13 mouse cellular contexts compared by ENCODE assay signal in genomic region chr3:132651776-132652175, GRCm38 (mm10). TPM values are rescaled to one million over a fixed set of nuclear protein-coding genes. Genes with fewer than 3 reads are reported as not detected.
DNase-seq lines count a peak whose midpoint lies in the region; ATAC-seq and TF ChIP-seq lines count a peak whose summit lies in the region.
"Had no signal": no experiment of that assay in that cellular context is flagged by ENCODE, and none has a peak within 500 bp of the region (broad histone marks: within the 10 kb centered on the region; RNA-seq: fewer than 3 reads in every experiment).

No protein-coding gene starts in this region.

- no peaks in the 10 kb centered on the region for H3K4me1 ChIP-seq in heart, adult 2 months (ENCODE audit: control insufficient read depth, insufficient read depth, low read length)
- no peaks in the 10 kb centered on the region for H3K4me1 ChIP-seq in heart, embryonic 12.5 days (replicated peaks)
- H3K4me1 ChIP-seq in lung, postnatal 0 days (ENCODE audit: insufficient read depth, low read depth, low read length), result no peaks in the 10 kb centered on the region
- H3K4me1 ChIP-seq: liver, embryonic 12.5 days had no signal

- ATAC-seq in heart, embryonic 12.5 days (ENCODE audit: insufficient number of reproducible peaks, low FRiP score), result no peak
- peak; percentile 79 for ATAC-seq in lung, postnatal 0 days
- ATAC-seq in inflammation-experienced regulatory T-cells, adult 6 months, result no peak
- ATAC-seq: liver, embryonic 12.5 days had no signal

- no peaks in the 10 kb centered on the region for H3K36me3 ChIP-seq in heart, adult 2 months (ENCODE audit: control insufficient read depth, insufficient read depth, low read length)
- peaks cover 5% of the 10 kb centered on the region; the same call in 1 of the 2 replicates for H3K36me3 ChIP-seq in heart, embryonic 12.5 days
- no peaks in the 10 kb centered on the region for H3K36me3 ChIP-seq in lung, postnatal 0 days (ENCODE audit: insufficient read depth, low read length)
- H3K36me3 ChIP-seq: liver, embryonic 12.5 days had no signal

- DNase-seq in heart, adult 2 months, result peak; percentile 42 to 45
- DNase-seq in NIH3T3 (ENCODE audit: low read depth), result peak; percentile 94
- peak; percentile 16 for DNase-seq in gastrocnemius, postnatal 10 days
- DNase-seq in lung, postnatal 0 days (ENCODE audit: low spot score), result peak; percentile 87
- no peak for DNase-seq in testis, postnatal 14 days (ENCODE audit: low spot score)
- DNase-seq in testis, postnatal 10 days (ENCODE audit: low spot score), result no peak
- DNase-seq: thymus, postnatal 14 days had no signal

- TF ChIP-seq CTCF in heart, adult 2 months (IDR thresholded peaks at IDR 0.05), result no peak
- no peak for TF ChIP-seq CTCF in lung, postnatal 0 days (IDR thresholded peaks at IDR 0.05)

- no peak overlapping the region for H3K27ac ChIP-seq in heart, adult 2 months
- no peak overlapping the region for H3K27ac ChIP-seq in heart, embryonic 12.5 days (ENCODE audit: poor library complexity, severe bottlenecking)
- no peak overlapping the region for H3K27ac ChIP-seq in lung, postnatal 0 days (ENCODE audit: low read length)
- H3K27ac ChIP-seq: liver, embryonic 12.5 days had no signal

- no peaks in the 10 kb centered on the region for H3K27me3 ChIP-seq in heart, adult 2 months (ENCODE audit: control insufficient read depth, insufficient read depth, low read length)
- no peaks in the 10 kb centered on the region for H3K27me3 ChIP-seq in heart, embryonic 12.5 days (replicated peaks)
- H3K27me3 ChIP-seq in lung, postnatal 0 days (replicated peaks; ENCODE audit: insufficient read depth, low read length), result no peaks in the 10 kb centered on the region
- H3K27me3 ChIP-seq: liver, embryonic 12.5 days had no signal

- no peaks in the 10 kb centered on the region for H3K9me3 ChIP-seq in heart, embryonic 12.5 days (replicated peaks)
- H3K9me3 ChIP-seq in lung, postnatal 0 days (ENCODE audit: low read length), result no peaks in the 10 kb centered on the region

- H3K4me3 ChIP-seq in heart, adult 2 months, result no peak overlapping the region
- no peak overlapping the region for H3K4me3 ChIP-seq in heart, embryonic 12.5 days
- no peak overlapping the region for H3K4me3 ChIP-seq in lung, postnatal 0 days (ENCODE audit: low read depth, low read length)
- H3K4me3 ChIP-seq: liver, embryonic 12.5 days had no signal

- no peak for TF ChIP-seq POLR2A in heart, adult 2 months (IDR thresholded peaks at IDR 0.05; ENCODE audit: insufficient read depth, low read depth, low read length)

- H3K4me2 ChIP-seq in heart, embryonic 12.5 days, result no peak overlapping the region
- H3K4me2 ChIP-seq in lung, postnatal 0 days (replicated peaks; ENCODE audit: low read depth, low read length), result no peak overlapping the region
- H3K4me2 ChIP-seq: liver, embryonic 12.5 days had no signal

- 65% methylated on average over 3 of the region's 3 CpGs for WGBS in heart, adult 2 months
- WGBS in heart, embryonic 12.5 days, result 73% methylated on average over 3 of the region's 3 CpGs
- 20% methylated on average over 3 of the region's 3 CpGs for WGBS in lung, postnatal 0 days

- no peaks in the 10 kb centered on the region for H3K79me2 ChIP-seq in heart, adult 2 months (replicated peaks; ENCODE audit: control insufficient read depth, insufficient read depth, low read length)

- H3K9ac ChIP-seq in heart, adult 2 months (ENCODE audit: low read depth, low read length), result no peak overlapping the region
- no peak overlapping the region for H3K9ac ChIP-seq in heart, embryonic 12.5 days
- H3K9ac ChIP-seq in lung, postnatal 0 days (replicated peaks; ENCODE audit: low read depth), result no peak overlapping the region
- H3K9ac ChIP-seq: liver, embryonic 12.5 days had no signal

- intact Hi-C loops in heart, adult 2 months (cut with DNase I), result no loop called here

- no peak for TF ChIP-seq EP300 in heart, adult 2 months (IDR thresholded peaks at IDR 0.05; ENCODE audit: insufficient read depth, low read depth, low read length)
- no peak for TF ChIP-seq EP300 in lung, postnatal 0 days (IDR thresholded peaks at IDR 0.05)

RNA-seq across cellular contexts. Expression of gene Gimd1, which starts 22.2 kb away (rescaled TPM):
- not detected for total RNA-seq in heart, adult 2 months (2021)
- polyA plus RNA-seq in heart, adult 2 months (2012; rRNA removed), result not detected in 2 replicates
- polyA plus RNA-seq in heart, embryonic 12.5 days (2016; fragmentation: Nextera tagmentation; extraction: Ambion mirVana), result 0.43 TPM in 1 of 2 replicates, not detected in the other
- not detected for total RNA-seq in gastrocnemius, postnatal 10 days (2021)
- not detected in 2 replicates for polyA plus RNA-seq in lung, postnatal 0 days (2015; fragmentation: Nextera tagmentation; extraction: Ambion mirVana)
- not detected for polyA plus RNA-seq in inflammation-experienced regulatory T-cells, adult 6 months (2017; shearing (Covaris generic))
- total RNA-seq: layer of hippocampus, postnatal 10 days had no signal
- polyA plus RNA-seq: cortical plate, adult 2 months; frontal cortex, adult 2 months had no signal

RNA-seq across cellular contexts. Expression of gene Tbck, which starts 32.2 kb away (rescaled TPM):
- total RNA-seq in heart, adult 2 months (2021), result 10 to 100 TPM; 13.4 to 14.0 TPM
- 3.7 and 6.7 TPM in 2 replicates for polyA plus RNA-seq in heart, adult 2 months (2012; rRNA removed)
- 14.2 and 15.0 TPM in 2 replicates for polyA plus RNA-seq in heart, embryonic 12.5 days (2016; fragmentation: Nextera tagmentation; extraction: Ambion mirVana)
- total RNA-seq in gastrocnemius, postnatal 10 days (2021), result 10 to 100 TPM; 11.0 to 11.1 TPM
- polyA plus RNA-seq in lung, postnatal 0 days (2015; fragmentation: Nextera tagmentation; extraction: Ambion mirVana), result 11.3 and 13.9 TPM in 2 replicates
- polyA plus RNA-seq in inflammation-experienced regulatory T-cells, adult 6 months (2017; shearing (Covaris generic)), result 10 to 100 TPM; 31.6 to 38.3 (median 34.3) TPM

RNA-seq across cellular contexts. Expression of gene Aimp1, which starts 32.4 kb away (rescaled TPM):
- total RNA-seq in heart, adult 2 months (2021), result 10 to 100 TPM; 45.7 to 57.7 TPM
- 18.8 and 27.3 TPM in 2 replicates for polyA plus RNA-seq in heart, adult 2 months (2012; rRNA removed)
- polyA plus RNA-seq in heart, embryonic 12.5 days (2016; fragmentation: Nextera tagmentation; extraction: Ambion mirVana), result 52.3 and 56.3 TPM in 2 replicates
- 10 to 100 TPM; 61.2 to 69.8 TPM for total RNA-seq in gastrocnemius, postnatal 10 days (2021)
- 48.9 and 50.1 TPM in 2 replicates for polyA plus RNA-seq in lung, postnatal 0 days (2015; fragmentation: Nextera tagmentation; extraction: Ambion mirVana)
- polyA plus RNA-seq in inflammation-experienced regulatory T-cells, adult 6 months (2017; shearing (Covaris generic)), result 100 to 1,000 TPM; 104 to 110 (median 104) TPM

Comparison
In these comparisons a context has a peak if more than half of its experiments do, and no peak if none do; other contexts are left out.
1. DNase-seq: peak in heart, adult 2 months (2 of 2), NIH3T3 (single experiment), gastrocnemius, postnatal 10 days (single experiment) and lung, postnatal 0 days (single experiment); none in testis, postnatal 14 days (single experiment) and testis, postnatal 10 days (single experiment).